In the genomic region with DNA sequence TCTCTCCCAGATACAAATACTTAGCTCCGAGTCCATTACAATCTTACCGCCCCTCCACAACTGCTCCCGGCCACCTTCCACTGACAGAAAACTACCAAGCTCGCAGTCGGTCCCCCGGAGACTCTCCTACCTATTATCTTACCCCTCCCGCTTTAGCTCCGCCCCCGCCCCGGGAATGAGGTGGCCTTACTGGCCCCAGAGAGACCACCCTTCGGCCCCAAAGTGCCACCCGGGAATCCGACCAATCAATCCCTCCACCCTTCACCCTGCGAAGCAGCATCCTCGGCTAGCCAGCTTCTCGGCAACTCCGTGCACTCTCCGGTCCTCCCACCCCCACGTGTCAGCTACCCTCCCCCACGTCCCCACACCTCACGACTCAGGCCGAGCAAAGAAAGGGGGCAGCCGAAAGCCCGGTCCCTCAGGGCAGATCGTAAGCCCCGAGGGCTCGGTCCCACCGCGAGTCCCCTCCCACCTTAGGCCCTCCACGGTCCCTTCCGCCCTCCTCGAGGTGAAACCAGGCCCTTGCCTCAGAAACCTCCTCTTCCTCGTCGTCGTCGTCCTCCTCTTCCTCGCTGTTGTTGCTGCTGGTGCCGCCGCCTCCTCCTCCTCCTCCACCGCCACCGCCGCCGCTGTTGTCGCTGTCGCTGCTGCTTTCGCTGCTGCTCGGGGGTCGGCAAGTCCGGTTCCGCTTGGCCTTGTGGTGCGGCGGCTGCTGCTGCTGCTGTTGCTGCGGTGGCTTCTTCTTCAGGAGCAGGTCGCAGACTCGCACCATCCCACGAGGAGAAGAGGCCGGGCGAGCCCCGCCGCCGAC, we compare ENCODE assay signal across 8 mouse cellular contexts. TPM values are rescaled to one million over a fixed set of nuclear protein-coding genes. Genes with fewer than 3 reads are reported as not detected.
DNase-seq lines count a peak whose midpoint lies in the region; ATAC-seq and TF ChIP-seq lines count a peak whose summit lies in the region.

No protein-coding gene starts in this region.

- peak overlapping the region; percentile 71 for H3K4me2 ChIP-seq in embryonic facial prominence, embryonic 12.5 days (replicated peaks)
- peak overlapping the region; percentile 75 for H3K4me2 ChIP-seq in midbrain, postnatal 0 days (ENCODE audit: low read depth, low read length, poor library complexity, severe bottlenecking)

- H3K79me2 ChIP-seq in heart, adult 2 months (replicated peaks; ENCODE audit: control insufficient read depth, insufficient read depth, low read length) = peaks cover 4% of the 10 kb centered on the region

- H3K27me3 ChIP-seq in embryonic facial prominence, embryonic 12.5 days = no peaks in the 10 kb centered on the region
- no peaks in the 10 kb centered on the region for H3K27me3 ChIP-seq in heart, adult 2 months (ENCODE audit: control insufficient read depth, insufficient read depth, low read length)
- no peaks in the 10 kb centered on the region for H3K27me3 ChIP-seq in midbrain, postnatal 0 days (ENCODE audit: insufficient read depth, low read length)

- no peaks in the 10 kb centered on the region for H3K36me3 ChIP-seq in embryonic facial prominence, embryonic 12.5 days
- H3K36me3 ChIP-seq in heart, adult 2 months (ENCODE audit: control insufficient read depth, insufficient read depth, low read length) = peaks cover 30% of the 10 kb centered on the region
- no peaks in the 10 kb centered on the region for H3K36me3 ChIP-seq in midbrain, postnatal 0 days (ENCODE audit: insufficient read depth, low read length)

- no peaks in the 10 kb centered on the region for H3K9me3 ChIP-seq in embryonic facial prominence, embryonic 12.5 days
- no peaks in the 10 kb centered on the region for H3K9me3 ChIP-seq in midbrain, postnatal 0 days (ENCODE audit: low read length)

- peaks cover 18% of the 10 kb centered on the region for H3K4me1 ChIP-seq in embryonic facial prominence, embryonic 12.5 days
- peaks cover 9% of the 10 kb centered on the region for H3K4me1 ChIP-seq in heart, adult 2 months (ENCODE audit: control insufficient read depth, insufficient read depth, low read length)
- peaks cover 8% of the 10 kb centered on the region; the same call in 1 of the 2 replicates for H3K4me1 ChIP-seq in midbrain, postnatal 0 days (ENCODE audit: insufficient read depth, low read length)

- peak overlapping the region; percentile 97 for H3K9ac ChIP-seq in embryonic facial prominence, embryonic 12.5 days
- peak overlapping the region; percentile 99 for H3K9ac ChIP-seq in heart, adult 2 months (ENCODE audit: low read depth, low read length)
- peak overlapping the region; percentile 98 for H3K9ac ChIP-seq in midbrain, postnatal 0 days (replicated peaks; ENCODE audit: low read length, poor library complexity, severe bottlenecking)

- TF ChIP-seq EP300 in heart, adult 2 months (IDR thresholded peaks at IDR 0.05; ENCODE audit: insufficient read depth, low read depth, low read length) = no peak

- under 1% methylated on average over 58 of the region's 61 CpGs for WGBS in embryonic facial prominence, embryonic 12.5 days
- under 1% methylated on average over 47 of the region's 61 CpGs for WGBS in heart, adult 2 months
- under 1% methylated on average over 55 of the region's 61 CpGs for WGBS in midbrain, postnatal 0 days

- peak overlapping the region; percentile 98 for H3K4me3 ChIP-seq in embryonic facial prominence, embryonic 12.5 days
- peak overlapping the region; percentile 94 for H3K4me3 ChIP-seq in heart, adult 2 months
- peak overlapping the region; percentile 79 for H3K4me3 ChIP-seq in midbrain, postnatal 0 days (ENCODE audit: low read depth, low read length)

- DNase-seq in A20 (ENCODE audit: low read depth, low spot score) = peak; percentile 80
- DNase-seq in adrenal gland, postnatal 25 days = peak; percentile 62
- DNase-seq in heart, adult 2 months = peak; percentile 52 to 69
- DNase-seq in kidney, adult 9 months = peak; percentile 56
- peak; percentile 86 for DNase-seq in liver
- peak; percentile 23 for DNase-seq in midbrain, postnatal 0 days (ENCODE audit: low spot score)
- DNase-seq in spleen, postnatal 4 days (ENCODE audit: low spot score in 2 of 2) = peak; percentile 60 to 85

- 0 out of 2 replicates have a peak, but pooled peaks have one; percentile 41 for ATAC-seq in embryonic facial prominence, embryonic 12.5 days (ENCODE audit: insufficient number of reproducible peaks, insufficient read depth, low FRiP score, low TSS enrichment)
- ATAC-seq in midbrain, postnatal 0 days (ENCODE audit: low FRiP score) = peak; percentile 31

- H3K27ac ChIP-seq in embryonic facial prominence, embryonic 12.5 days = peak overlapping the region; percentile 99
- peak overlapping the region; percentile 98 for H3K27ac ChIP-seq in heart, adult 2 months
- peak overlapping the region; percentile 99 for H3K27ac ChIP-seq in midbrain, postnatal 0 days (ENCODE audit: low read depth, low read length)

- no peak for TF ChIP-seq POLR2A in heart, adult 2 months (IDR thresholded peaks at IDR 0.05; ENCODE audit: insufficient read depth, low read depth, low read length)

- intact Hi-C loops in heart, adult 2 months (cut with DNase I) = loop anchor here (2.0 kb wide), 1 partner anchor 83 kb away; no protein-coding TSS in a partner anchor

- no peak for TF ChIP-seq CTCF in heart, adult 2 months (IDR thresholded peaks at IDR 0.05)
- peak; percentile 27 for TF ChIP-seq CTCF in midbrain, postnatal 0 days (IDR thresholded peaks at IDR 0.05)

RNA-seq across cellular contexts. Expression of gene Ankrd17, which starts 1.0 kb away (rescaled TPM):
- total RNA-seq in adrenal gland, postnatal 25 days (2021) = 104 and 112 TPM in 2 replicates
- polyA plus RNA-seq in embryonic facial prominence, embryonic 12.5 days (2016; fragmentation: Nextera tagmentation; extraction: Ambion mirVana) = 31.6 and 32.0 TPM in 2 replicates
- 10 to 100 TPM; 64.5 to 70.4 TPM for total RNA-seq in heart, adult 2 months (2021)
- polyA plus RNA-seq in heart, adult 2 months (2012; rRNA removed) = 21.8 and 45.5 TPM in 2 replicates
- 61.1 and 75.3 TPM in 2 replicates for total RNA-seq in midbrain, postnatal 0 days (2014; rRNA removed)
- 20.6 and 23.6 TPM in 2 replicates for polyA plus RNA-seq in midbrain, postnatal 0 days (2015; fragmentation: Nextera tagmentation; extraction: Ambion mirVana)

RNA-seq across cellular contexts. Expression of gene Gm9958, which starts 1.7 kb away (rescaled TPM):
- total RNA-seq in adrenal gland, postnatal 25 days (2021) = 4.2 and 5.9 TPM in 2 replicates
- polyA plus RNA-seq in embryonic facial prominence, embryonic 12.5 days (2016; fragmentation: Nextera tagmentation; extraction: Ambion mirVana) = 6.2 and 8.8 TPM in 2 replicates
- total RNA-seq in heart, adult 2 months (2021) = under 1 TPM; 0.57 to 0.89 TPM
- polyA plus RNA-seq in heart, adult 2 months (2012; rRNA removed) = 0.61 and 1.1 TPM in 2 replicates
- total RNA-seq in midbrain, postnatal 0 days (2014; rRNA removed) = 1.1 TPM in 2 replicates
- 1.0 and 1.1 TPM in 2 replicates for polyA plus RNA-seq in midbrain, postnatal 0 days (2015; fragmentation: Nextera tagmentation; extraction: Ambion mirVana)

Comparison
In these comparisons a context has a peak if more than half of its experiments do, and no peak if none do; other contexts are left out.
1. Peak in every context shown above with its lines: DNase-seq, ATAC-seq, H3K4me3 ChIP-seq and H3K27ac ChIP-seq.
2. DNase-seq: peak in every context shown above with its lines; median percentile 86 in liver; 80 in A20; 72 in spleen, postnatal 4 days; 62 in adrenal gland, postnatal 25 days; 60 in heart, adult 2 months; 56 in kidney, adult 9 months; 23 in midbrain, postnatal 0 days.